Mouse (Mus musculus) layer of hippocampus, adult 8-10 months (tissue): ENCODE measurements around the gene Ikbip. TPM values are rescaled to one million over a fixed set of nuclear protein-coding genes. Genes with fewer than 3 reads are reported as not detected.

Experiments used
- DNase-seq, 2 experiments: peaks; one replicate each; pipeline ENCODE4 v3.0.0; 2022; ENCODE audit warnings: low spot score in 2 of 2
- total RNA-seq, 4 experiments: library from RNA; stranded (reverse); gene quantifications; 2 replicates each; pipeline ENCODE4 v1.2.4; 2022

Gene Ikbip
- total RNA-seq, result 10 to 100 TPM; 15.5 to 21.6 (median 19.1) TPM

DNA sequence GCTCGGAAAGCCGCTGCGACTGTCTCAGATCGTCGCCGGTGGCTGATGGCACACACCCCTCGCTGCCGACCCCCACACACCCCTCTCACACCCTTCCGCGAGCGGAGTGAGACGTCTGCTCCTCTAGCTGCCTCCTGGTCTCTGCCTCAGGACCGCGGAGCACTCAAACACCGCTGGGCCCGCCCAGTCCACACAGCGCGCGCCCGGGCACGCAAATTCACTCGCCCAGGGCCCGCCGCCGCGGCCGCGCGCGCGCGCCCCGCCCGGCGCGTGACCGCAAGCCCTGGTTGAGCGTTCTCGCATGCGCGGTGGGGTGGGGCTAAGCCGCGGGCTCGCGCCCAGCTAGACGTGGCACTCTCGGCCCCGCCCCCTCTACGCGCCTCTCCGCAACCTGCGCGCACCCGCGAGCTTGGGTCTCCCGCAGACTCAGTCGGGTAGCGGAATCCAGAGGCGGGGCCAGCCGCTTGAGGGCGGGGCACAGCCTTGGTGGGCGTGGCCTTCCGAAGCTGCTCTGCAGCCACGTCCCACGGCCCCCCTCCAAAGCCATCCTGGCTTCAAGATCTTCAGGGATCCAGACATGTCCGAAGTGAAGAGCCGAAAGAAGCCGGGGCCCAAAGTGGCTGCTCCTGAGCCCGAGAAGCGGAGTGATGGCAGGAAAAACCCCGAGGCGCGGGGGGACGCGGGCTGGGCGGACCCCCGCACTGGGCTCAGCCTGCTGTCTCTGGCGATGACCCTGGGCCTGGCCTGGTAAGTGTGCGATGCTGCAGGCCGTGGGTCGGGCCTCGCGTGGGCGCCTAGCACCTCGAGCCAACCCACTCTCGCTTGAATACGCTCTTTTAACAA is at the start of gene Ikbip, which contains the start of gene Apaf1:
Gene Ikbip (plus strand): TSS at position 391 of the 843 bp plus-strand sequence.
Gene Apaf1 (minus strand): TSS at position 221 of the 843 bp plus-strand sequence.
- DNase-seq, result peak; percentile 98 to 99

DNA sequence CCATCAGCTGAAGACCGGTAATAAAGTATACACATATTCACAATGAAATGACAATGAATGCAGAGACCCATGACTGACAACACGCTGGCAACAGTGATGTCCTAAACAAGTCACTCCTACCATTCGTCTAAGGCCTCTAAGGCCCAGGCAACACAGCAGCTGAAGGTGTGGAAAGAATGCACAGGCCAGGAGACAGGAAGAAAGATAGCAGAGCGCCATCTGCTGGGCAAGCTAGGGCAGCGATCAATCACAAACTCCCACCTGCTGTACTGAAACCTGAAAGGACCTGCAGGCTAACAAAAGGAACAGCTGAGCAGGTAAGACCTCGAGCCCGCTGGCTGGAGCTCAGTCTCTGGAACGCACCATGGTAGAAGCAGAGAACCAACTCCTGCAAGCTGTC is 48.8 kb upstream of the Ikbip start:
- DNase-seq, result peak; percentile 49 to 74

DNA sequence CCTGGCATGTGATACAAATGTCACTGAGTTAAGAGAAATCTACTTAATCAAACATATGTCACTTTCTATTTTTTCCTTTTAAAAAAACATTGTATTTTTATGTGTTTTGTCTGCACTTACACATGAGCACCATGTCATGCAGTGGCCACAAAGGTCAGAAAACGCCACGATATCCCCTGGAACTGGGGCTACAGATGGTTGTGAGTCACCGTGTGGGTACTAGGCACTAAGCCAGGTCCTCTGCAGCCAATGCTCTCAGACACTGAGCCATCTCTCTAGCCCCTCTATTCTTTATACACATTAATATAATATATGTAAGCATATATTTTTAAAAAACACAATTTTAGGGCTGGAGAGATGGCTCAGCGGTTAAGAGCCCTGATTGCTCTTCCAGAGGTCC is 33.0 kb upstream of the Ikbip start:
- peak in 1 of 2 experiments; percentile 1 for DNase-seq

DNA sequence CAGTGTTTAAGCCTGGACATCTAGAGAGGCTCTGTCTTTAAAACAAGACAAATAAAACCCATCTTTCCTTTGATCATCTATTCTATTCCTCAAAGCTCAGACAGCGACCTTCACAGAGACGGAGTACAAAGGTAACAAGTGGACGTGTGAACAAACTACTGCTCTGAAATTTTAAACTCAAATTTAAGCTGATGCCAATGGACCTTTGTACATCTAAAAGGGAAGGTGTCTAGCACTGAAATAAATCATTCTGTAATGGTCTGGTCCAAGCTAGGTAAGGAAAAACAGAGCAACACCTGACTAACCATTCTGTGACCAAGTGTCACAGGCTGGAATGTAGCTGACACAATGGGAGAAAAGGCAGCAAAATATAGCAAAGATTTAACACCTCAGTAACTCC is 31.6 kb upstream of the Ikbip start:
- DNase-seq, result no peak

DNA sequence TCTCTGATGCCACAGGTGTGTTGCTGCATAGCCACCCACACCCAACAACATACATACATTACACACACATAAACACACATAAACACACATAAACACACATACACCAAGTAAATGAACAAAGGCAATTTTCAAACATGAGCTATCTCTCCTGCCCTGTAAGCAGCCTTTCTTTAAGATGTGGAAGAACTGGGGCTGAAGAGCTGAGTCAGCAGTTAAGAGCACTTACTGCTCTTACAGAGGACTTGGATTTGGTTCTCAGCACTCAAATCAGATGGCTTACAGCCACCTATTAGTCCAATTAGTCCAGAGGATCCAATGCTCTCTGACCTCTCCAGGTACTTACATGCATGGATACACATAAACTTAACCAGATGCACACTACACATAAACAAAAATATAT is 30.0 kb upstream of the Ikbip start:
- no peak for DNase-seq

DNA sequence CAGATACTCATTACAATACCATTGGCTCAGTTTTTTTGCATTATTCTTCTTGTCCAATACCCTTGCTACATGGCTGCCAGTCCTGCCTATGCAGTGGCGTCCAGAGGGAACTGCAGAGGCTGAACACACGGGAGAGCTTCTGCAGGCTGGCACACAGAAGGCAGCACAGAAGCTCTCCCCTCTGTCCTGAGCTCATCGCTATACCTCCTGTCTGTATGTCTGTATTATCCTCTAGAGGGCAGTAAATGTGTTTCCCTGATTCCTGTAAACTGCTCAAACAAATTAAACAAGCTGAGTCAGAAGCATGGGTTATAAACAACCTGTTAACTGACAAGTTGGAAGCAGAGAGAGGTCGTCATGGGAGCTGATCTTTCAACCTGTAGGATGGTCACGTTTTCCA is 22.0 kb upstream of the Ikbip start:
- DNase-seq, result no peak

DNA sequence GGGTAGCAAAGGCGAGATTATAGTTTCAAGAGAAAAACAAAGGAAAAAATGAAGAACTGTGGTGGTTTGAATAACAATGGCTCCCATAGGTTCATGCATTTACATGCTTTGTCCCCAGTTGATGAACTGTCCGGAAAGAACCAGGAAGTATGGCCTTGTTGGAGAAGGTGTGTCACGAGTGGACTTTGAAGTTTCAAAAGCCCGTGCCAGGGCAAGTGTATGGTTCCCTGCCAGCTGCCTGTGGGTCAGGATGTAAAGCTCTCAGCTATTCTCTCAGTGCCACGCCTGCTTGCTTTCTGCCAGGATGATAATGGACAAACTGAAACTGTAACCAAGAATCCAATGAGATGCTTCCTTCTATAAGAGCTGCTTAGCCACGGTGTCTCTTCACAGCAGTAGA is 20.4 kb upstream of the Ikbip start:
- no peak for DNase-seq

DNA sequence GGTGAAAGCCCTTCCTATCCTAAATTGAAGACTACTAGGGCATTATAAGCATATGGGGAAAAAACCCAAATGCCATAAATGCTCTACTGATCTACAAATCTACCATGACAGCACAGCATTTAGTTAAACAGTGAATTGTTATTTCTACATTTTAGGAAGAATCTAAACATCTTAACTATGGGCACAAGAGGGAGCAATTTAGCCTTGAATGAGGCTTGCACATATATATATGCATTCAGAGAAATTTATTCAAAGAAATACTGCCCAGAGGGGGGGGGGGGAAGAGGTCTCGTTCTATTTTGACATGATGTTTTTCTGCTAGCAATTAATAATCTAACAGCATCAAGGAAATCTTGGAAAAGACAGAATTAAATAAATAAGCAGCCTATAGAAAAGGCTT is 11.0 kb upstream of the Ikbip start:
- DNase-seq, result no peak

DNA sequence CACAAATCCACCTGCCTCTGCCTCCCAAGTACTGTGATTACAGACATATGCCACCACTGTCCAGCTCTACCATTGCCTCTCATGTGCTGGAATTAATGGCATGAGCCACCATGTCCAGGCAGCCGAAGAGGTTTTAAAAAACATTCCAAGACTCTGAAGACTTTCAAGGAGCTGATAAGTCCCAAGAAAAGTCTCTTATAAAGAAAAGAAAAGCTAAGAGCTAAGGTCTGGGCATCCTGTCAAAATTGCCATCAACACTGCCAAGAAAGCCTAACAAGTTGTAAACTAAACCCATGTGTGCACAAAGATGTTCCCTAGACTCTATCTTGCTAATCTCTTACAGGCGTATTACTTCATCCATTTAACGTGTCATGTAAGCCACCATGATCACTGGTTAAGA is 9.4 kb upstream of the Ikbip start:
- no peak for DNase-seq

DNA sequence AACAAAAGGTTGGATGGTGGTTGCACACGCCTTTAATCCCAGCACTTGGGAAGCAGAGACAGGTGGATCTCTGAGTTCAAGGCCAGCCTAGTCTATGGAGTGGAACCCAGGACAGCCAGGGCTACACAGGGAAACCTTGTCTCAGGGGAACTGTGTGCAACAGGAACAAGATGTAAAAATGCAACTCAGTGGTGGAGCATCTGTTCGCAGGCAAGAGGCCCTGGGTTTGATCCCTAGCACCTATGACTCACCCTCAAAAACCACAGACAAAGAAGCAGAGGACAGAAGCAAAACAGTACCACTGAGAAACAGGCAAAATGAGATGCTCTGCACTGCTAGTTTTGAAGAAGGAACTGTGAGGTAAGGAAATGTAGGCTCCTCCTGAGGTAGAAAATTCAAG is 6.1 kb upstream of the Ikbip start:
- no peak for DNase-seq

DNA sequence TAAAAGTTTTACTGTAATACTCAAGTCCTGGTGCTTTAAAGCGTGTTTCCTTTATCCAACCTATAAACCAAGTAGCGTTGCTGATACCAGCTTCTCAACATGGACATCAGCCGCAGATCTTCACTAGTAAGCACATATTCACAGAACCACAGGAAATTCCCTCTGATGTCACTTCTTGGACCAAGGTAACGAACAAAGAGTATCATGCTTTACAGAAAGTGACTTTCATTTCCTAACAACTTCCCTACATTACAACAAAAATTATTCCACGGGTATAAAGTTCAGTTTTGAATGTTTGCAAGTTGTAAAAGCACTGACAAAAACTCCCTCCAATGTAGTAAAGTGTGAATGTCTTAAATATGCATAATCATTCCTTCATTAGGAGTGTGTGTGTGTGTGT is 2.2 kb upstream of the Ikbip start:
- DNase-seq, result no peak

DNA sequence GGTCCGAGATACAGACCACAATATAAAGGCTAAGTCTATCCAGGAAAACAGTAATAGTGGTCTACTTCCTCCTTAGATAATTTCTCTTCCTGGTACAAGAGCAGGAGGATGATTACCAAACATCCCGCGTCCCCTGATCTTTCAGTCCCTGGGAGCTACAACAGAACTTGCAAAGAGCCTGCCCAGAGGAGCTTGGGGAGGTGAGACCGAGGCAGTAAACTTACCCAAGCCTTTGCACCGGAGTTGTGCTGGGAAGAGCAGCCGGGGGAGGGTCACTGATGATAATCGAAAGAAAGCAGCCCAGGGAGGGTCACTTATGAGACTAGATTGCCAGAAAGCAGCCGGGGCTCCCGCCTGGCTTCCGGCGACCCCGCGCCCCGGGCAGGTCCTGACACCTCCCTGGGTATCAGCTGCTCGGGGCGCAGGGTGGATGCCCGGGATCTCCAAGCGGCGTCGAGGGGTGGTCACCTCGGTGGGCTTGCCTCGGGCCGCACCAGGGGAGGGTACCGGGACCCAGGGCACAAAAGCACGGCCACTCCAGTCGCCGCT is 707 bp upstream of the Ikbip start:
- no peak for DNase-seq

DNA sequence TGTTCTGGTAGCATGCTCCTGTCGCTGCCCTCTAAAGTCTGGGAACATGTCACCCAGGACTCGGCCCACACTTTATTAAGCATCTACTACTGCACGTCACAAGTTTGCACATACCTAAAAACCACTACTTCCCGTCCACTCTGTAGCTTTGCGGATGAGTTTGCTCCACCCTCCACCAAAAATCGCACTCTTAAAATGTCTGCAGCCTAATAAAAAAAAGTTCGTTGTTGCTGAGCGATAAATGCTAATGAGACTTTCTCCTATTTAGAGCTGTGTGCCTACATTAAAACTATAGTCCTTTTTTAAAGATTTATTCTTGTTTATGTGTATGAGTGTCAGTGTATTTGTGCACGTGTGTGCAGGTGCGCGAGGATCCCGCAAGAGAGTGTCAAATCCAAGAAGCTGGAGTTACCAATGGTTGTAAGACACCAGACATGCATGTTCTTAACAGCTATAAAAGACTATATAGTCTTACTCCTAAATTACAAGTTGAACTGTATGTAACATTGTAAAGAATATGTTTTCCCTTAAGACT is 720 bp downstream of the Ikbip start:
- DNase-seq, result no peak

DNA sequence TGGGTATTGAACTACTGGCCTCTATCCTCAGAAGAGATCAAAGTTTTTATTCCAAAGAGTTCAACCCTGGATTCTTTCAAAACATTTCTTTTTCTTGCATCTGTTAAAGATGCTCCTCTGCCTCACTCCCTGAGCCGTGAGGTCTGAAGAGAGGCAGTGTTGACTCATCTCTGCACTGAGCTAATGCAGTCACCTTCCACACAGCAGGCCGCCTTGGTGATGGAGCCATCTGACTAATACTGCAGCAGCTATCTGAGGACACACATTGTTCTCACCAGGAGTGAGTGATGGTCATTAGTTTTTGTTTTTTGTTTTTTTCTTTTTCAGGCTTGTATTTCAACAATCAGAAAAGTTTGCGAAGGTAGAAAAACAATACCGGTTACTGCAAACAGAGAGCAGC is 10.1 kb downstream of the Ikbip start:
- DNase-seq, result no peak

DNA sequence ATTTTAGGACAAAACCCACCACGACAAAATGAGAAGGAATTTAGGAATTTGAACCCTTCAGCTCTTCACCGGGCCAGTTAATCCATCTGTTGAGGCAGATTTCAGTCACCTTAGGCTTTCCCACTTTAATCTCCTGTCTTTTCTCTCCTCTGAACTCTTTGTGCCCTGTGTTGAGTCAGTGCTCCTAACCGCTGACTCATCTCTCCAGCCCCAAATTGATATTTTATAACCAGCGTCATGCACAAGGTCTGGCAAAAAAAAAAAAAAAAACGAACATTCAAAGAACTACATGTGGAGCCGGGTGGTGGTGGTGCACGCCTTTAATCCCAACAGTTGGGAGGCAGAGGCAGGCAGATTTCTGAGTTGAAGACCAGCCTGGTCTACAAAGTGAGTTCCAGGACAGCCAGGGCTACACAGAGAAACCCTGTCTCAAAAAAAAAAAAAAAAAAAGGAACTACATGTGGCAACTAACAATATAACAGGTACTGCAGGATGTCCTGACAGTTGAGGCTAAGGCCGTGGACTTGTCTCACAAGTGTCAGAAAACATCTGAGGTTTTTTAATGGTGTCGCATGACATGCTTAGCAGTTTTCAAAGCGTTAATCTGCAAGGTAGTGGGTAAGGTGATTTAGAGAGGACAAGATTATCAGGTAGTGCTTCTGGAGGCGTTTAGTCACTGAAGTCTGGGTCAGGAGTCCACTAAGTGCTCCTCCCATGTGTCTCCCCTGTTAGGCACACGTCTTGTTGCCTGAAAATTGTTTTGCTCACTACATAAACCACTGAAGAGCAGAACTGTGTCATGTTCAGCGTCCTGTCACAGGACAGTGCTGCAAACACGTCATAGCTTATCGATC is 11.7 kb downstream of the Ikbip start:
- no peak for DNase-seq

DNA sequence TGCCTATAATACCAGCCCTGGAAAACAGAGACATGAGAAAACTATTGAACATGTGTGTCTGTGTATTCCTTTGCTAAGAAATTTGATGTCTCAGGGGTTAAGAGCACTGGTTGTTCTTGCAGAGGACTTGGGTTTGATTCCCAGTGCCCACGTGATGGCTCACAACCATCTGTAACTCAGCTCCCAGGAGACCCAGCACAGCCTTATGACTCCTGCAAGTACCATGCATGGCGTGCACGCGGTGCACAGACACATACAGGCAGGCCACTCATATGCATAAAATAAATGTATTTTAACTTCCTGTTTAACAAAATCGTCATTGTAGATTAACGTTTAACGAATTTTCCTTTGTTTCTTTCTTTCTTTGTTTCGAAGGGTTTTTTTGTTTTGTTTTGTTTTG is 15.3 kb downstream of the Ikbip start:
- no peak for DNase-seq

DNA sequence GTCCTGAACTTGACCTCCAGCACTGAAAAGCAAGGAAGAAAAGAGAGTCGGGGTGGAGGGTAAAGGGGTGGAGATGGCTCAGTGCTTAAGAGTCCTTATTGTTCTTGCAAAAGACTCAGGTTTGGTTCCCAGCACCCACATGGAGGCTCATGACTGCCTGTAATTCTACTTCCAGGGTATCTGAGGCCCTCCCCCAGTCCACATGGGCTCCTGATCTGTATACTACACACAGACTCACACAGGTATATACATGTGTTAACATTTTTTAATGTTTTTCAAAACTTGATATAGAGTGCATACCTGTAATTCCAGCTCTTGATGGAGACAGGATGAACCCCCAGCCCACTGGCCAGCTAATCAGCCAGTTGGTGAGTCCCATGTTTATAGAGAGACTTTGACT is 17.4 kb downstream of the Ikbip start:
- DNase-seq, result no peak

DNA sequence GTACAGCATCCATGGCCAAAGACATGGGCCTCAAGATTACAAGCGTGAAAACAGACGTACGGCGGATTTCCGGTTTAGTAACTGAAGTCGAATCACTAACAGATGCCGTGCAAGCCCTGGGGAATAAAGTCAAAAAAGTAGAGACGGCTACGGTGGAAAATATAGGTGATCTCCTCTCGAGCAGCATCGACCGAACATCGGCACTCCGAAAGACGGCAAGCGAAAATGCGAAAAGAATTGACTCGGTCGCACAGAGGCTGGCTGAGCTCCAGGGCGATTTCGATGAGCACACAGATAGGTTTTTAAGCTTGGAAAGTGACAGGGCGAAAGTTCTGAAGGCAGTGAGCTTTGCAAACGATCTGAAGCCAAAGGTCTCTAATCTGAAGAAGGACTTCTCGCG is 19.2 kb downstream of the Ikbip start:
- DNase-seq, result no peak

DNA sequence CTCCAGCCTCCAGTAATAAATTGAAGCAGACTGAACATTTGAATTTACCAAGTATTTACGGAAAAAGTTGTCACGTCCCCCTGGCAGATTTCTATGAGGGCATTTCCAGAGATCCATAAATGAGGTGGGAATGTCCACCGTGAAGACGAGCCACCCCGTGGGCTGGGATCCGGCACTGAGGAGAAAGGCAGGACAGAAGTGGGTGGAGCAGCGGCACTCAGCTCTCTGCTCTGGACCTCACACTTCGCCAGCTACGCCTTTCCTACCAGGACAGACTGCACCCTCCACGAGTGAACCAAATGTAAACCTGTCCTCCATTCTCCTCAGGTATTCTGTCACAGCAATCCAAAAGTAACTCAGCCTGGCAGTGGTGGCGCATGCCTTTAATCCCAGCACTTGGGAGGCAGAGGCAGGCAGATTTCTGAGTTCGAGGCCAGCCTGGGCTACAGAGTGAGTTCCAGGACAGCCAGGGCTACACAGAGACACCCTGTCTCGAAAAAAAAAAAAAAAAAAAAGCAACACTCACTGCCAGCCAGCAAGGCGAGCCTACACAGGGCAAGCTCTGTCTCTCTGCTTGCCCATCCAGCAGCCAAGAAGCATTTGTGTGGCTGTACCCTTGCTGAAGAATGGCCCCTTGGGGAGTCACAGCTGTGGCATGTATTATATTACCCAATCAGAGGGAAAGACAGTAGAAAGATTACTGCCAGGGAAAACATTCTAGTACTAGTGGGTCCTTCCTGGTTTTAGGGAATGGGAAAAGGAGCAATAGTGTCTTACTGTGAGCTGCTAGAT is 20.3 kb downstream of the Ikbip start:
- no peak for DNase-seq

DNA sequence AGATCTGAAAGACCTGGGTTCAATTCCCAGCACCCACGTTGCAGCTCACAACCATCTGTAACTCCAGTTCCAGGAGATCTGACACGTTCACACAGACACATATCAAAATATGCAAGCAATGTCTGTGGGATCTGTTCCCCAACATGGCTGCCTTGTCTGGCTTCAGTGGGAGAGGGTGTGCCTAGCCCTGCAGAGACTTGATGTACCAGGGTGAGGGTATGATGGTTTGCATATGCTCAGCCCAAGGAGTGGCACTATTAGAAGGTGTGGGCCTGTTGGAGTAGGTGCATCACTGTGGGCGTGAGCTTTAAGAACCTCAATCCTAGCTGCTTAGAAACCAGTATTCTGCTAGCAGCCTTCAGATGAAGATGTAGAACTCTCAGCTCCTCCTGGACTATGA is 23.2 kb downstream of the Ikbip start:
- no peak for DNase-seq

DNA sequence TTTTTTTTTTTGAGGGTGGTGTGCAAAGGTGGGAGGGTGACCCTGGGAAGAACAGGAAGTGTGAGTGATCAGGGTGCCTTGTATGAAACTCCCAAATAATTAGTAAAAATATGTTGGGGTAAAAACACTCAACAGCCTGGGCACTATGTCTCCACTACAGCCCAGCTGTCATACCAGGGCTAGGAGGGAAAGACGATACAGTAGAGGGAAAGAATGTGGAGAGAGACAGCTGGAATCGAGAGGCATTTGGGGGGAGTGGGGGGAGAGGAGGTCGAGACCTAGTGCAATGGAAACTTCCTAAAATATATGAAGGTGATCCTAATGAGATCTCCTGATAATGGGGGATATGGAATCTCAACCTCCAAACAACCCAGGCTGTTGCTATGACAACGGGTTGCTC is 27.1 kb downstream of the Ikbip start:
- DNase-seq, result no peak
